Mouse (Mus musculus) mouse trophoblast stem cell (cell line): ENCODE measurements around the gene Rnase12.
"Not testable (repeated sequence)": the region's sequence is repeated elsewhere in the genome, so short reads cannot be mapped to it uniquely, and the experiment has no call there.

Source experiments
- in situ Hi-C, 2 experiments: fragments of 300-500 bp; cut with MseI, MboI; formaldehyde crosslinking; loops; 2 replicates in 1 of 2; 3 replicates in 1 of 2; pipeline ENCODE4 v1.15.1; 2025

Rnase12 gene

GRCm38 (mm10) chr14:51026391-51027133, 30.9 kb downstream of the Rnase12 start:
- in situ Hi-C loops: loop anchor here (5.0 kb wide), 1 partner anchor 36 kb away; no protein-coding TSS in a partner anchor

- in situ Hi-C loops: loop anchor here (5.0 kb wide), 1 partner anchor 37 kb away; no protein-coding TSS in a partner anchor
Observed at GRCm38 (mm10) chr14:51024820-51025219, 32.6 kb downstream of the Rnase12 start.

- in situ Hi-C loops: no loop called here
Observed at GRCm38 (mm10) chr14:51023457-51023856, 34.0 kb downstream of the Rnase12 start.

GRCm38 (mm10) chr14:51017256-51017655, 40.2 kb downstream of the Rnase12 start:
- in situ Hi-C loops: no loop called here

- in situ Hi-C loops: no loop called here
Observed at GRCm38 (mm10) chr14:51015780-51016179, 41.7 kb downstream of the Rnase12 start.

- in situ Hi-C loops: not testable (repeated sequence)
Observed at GRCm38 (mm10) chr14:51014724-51015123, 42.7 kb downstream of the Rnase12 start.

GRCm38 (mm10) chr14:51009572-51009971, 47.9 kb downstream of the Rnase12 start:
- in situ Hi-C loops: no loop called here

GRCm38 (mm10) chr14:51008781-51009180, 48.7 kb downstream of the Rnase12 start:
- in situ Hi-C loops: no loop called here

- in situ Hi-C loops: no loop called here
Observed at GRCm38 (mm10) chr14:51007914-51008713, 49.3 kb downstream of the Rnase12 start.

GRCm38 (mm10) chr14:51007152-51007801, 50.2 kb downstream of the Rnase12 start, which contains the start of gene Rnase10:
Gene Rnase10 (plus strand): TSS chr14:51007751.
- in situ Hi-C loops: no loop called here
